Mouse (Mus musculus): ENCODE data around the gene Pak7. TPM values are rescaled to one million over a fixed set of nuclear protein-coding genes. Genes with fewer than 3 reads are reported as not detected.

Gene Pak7
- polyA plus RNA-seq, 1 experiment, result not detected

GRCm38 (mm10) chr2:136231228-136231627, 156.5 kb downstream of the Pak7 start:
- TF ChIP-seq POLR2A (IDR thresholded peaks at IDR 0.05; ENCODE audit: borderline replicate concordance, low read depth, low read length) (no peak), CTCF (IDR thresholded peaks at IDR 0.05; ENCODE audit: low read depth, low read length) (no peak)
- Histone ChIP-seq H3K4me1 (ENCODE audit: control insufficient read depth, insufficient read depth, low read length) (no peaks in the 10 kb centered on the region), H3K27ac (ENCODE audit: insufficient read depth, low read depth, low read length) (no peak overlapping the region), H3K4me3 (ENCODE audit: insufficient read depth, low read length) (no peak overlapping the region)

GRCm38 (mm10) chr2:136204034-136204433, 183.7 kb downstream of the Pak7 start:
- no peaks in the 10 kb centered on the region for H3K4me1 ChIP-seq (ENCODE audit: control insufficient read depth, insufficient read depth, low read length)
- no peak overlapping the region for H3K27ac ChIP-seq (ENCODE audit: insufficient read depth, low read depth, low read length)
- H3K4me3 ChIP-seq (ENCODE audit: insufficient read depth, low read length), result no peak overlapping the region
- TF ChIP-seq CTCF (IDR thresholded peaks at IDR 0.05; ENCODE audit: low read depth, low read length) (no peak), POLR2A (IDR thresholded peaks at IDR 0.05; ENCODE audit: borderline replicate concordance, low read depth, low read length) (no peak)

- H3K27ac ChIP-seq (ENCODE audit: insufficient read depth, low read depth, low read length), result no peak overlapping the region
- no peak for TF ChIP-seq POLR2A (IDR thresholded peaks at IDR 0.05; ENCODE audit: borderline replicate concordance, low read depth, low read length)
- no peak for TF ChIP-seq CTCF (IDR thresholded peaks at IDR 0.05; ENCODE audit: low read depth, low read length)
- H3K4me1 ChIP-seq (ENCODE audit: control insufficient read depth, insufficient read depth, low read length), result no peaks in the 10 kb centered on the region
- no peak overlapping the region for H3K4me3 ChIP-seq (ENCODE audit: insufficient read depth, low read length)
Observed at GRCm38 (mm10) chr2:136175030-136175429, 212.7 kb downstream of the Pak7 start.

GRCm38 (mm10) chr2:136150752-136151151, 237.0 kb downstream of the Pak7 start:
- TF ChIP-seq CTCF (IDR thresholded peaks at IDR 0.05; ENCODE audit: low read depth, low read length) (no peak), POLR2A (IDR thresholded peaks at IDR 0.05; ENCODE audit: borderline replicate concordance, low read depth, low read length) (no peak)
- Histone ChIP-seq H3K4me1 (ENCODE audit: control insufficient read depth, insufficient read depth, low read length) (no peaks in the 10 kb centered on the region), H3K4me3 (ENCODE audit: insufficient read depth, low read length) (no peak overlapping the region), H3K27ac (ENCODE audit: insufficient read depth, low read depth, low read length) (no peak overlapping the region)

- Histone ChIP-seq H3K4me3 (ENCODE audit: insufficient read depth, low read length) (no peak overlapping the region), H3K4me1 (ENCODE audit: control insufficient read depth, insufficient read depth, low read length) (no peaks in the 10 kb centered on the region), H3K27ac (ENCODE audit: insufficient read depth, low read depth, low read length) (no peak overlapping the region)
- no peak for TF ChIP-seq POLR2A (IDR thresholded peaks at IDR 0.05; ENCODE audit: borderline replicate concordance, low read depth, low read length)
- no peak for TF ChIP-seq CTCF (IDR thresholded peaks at IDR 0.05; ENCODE audit: low read depth, low read length)
Observed at GRCm38 (mm10) chr2:136149530-136149929, 238.2 kb downstream of the Pak7 start.

- Histone ChIP-seq H3K27ac (ENCODE audit: insufficient read depth, low read depth, low read length) (no peak overlapping the region), H3K4me3 (ENCODE audit: insufficient read depth, low read length) (no peak overlapping the region), H3K4me1 (ENCODE audit: control insufficient read depth, insufficient read depth, low read length) (no peaks in the 10 kb centered on the region)
- TF ChIP-seq CTCF (IDR thresholded peaks at IDR 0.05; ENCODE audit: low read depth, low read length) (peak; percentile 87), POLR2A (IDR thresholded peaks at IDR 0.05; ENCODE audit: borderline replicate concordance, low read depth, low read length) (no peak)
Observed at GRCm38 (mm10) chr2:136148999-136149398, 238.8 kb downstream of the Pak7 start.

GRCm38 (mm10) chr2:136140807-136141206, 247.0 kb downstream of the Pak7 start:
- no peak overlapping the region for H3K27ac ChIP-seq (ENCODE audit: insufficient read depth, low read depth, low read length)
- no peak for TF ChIP-seq POLR2A (IDR thresholded peaks at IDR 0.05; ENCODE audit: borderline replicate concordance, low read depth, low read length)
- TF ChIP-seq CTCF (IDR thresholded peaks at IDR 0.05; ENCODE audit: low read depth, low read length), result no peak
- H3K4me3 ChIP-seq (ENCODE audit: insufficient read depth, low read length), result no peak overlapping the region
- H3K4me1 ChIP-seq (ENCODE audit: control insufficient read depth, insufficient read depth, low read length), result no peaks in the 10 kb centered on the region

- Histone ChIP-seq H3K4me3 (ENCODE audit: insufficient read depth, low read length) (no peak overlapping the region), H3K4me1 (ENCODE audit: control insufficient read depth, insufficient read depth, low read length) (no peaks in the 10 kb centered on the region), H3K27ac (ENCODE audit: insufficient read depth, low read depth, low read length) (no peak overlapping the region)
- no peak for TF ChIP-seq CTCF (IDR thresholded peaks at IDR 0.05; ENCODE audit: low read depth, low read length)
- TF ChIP-seq POLR2A (IDR thresholded peaks at IDR 0.05; ENCODE audit: borderline replicate concordance, low read depth, low read length), result no peak
Observed at GRCm38 (mm10) chr2:136139159-136140069, 248.4 kb downstream of the Pak7 start.

- H3K4me3 ChIP-seq (ENCODE audit: insufficient read depth, low read length), result no peak overlapping the region
- H3K27ac ChIP-seq (ENCODE audit: insufficient read depth, low read depth, low read length), result no peak overlapping the region
- H3K4me1 ChIP-seq (ENCODE audit: control insufficient read depth, insufficient read depth, low read length), result no peaks in the 10 kb centered on the region
- no peak for TF ChIP-seq POLR2A (IDR thresholded peaks at IDR 0.05; ENCODE audit: borderline replicate concordance, low read depth, low read length)
- TF ChIP-seq CTCF (IDR thresholded peaks at IDR 0.05; ENCODE audit: low read depth, low read length), result no peak
Observed at GRCm38 (mm10) chr2:136138451-136138850, 249.3 kb downstream of the Pak7 start.

- Histone ChIP-seq H3K27ac (ENCODE audit: insufficient read depth, low read depth, low read length) (no peak overlapping the region), H3K4me3 (ENCODE audit: insufficient read depth, low read length) (no peak overlapping the region), H3K4me1 (ENCODE audit: control insufficient read depth, insufficient read depth, low read length) (no peaks in the 10 kb centered on the region)
- TF ChIP-seq POLR2A (IDR thresholded peaks at IDR 0.05; ENCODE audit: borderline replicate concordance, low read depth, low read length), result no peak
- no peak for TF ChIP-seq CTCF (IDR thresholded peaks at IDR 0.05; ENCODE audit: low read depth, low read length)
Observed at GRCm38 (mm10) chr2:136121867-136122266, 265.9 kb downstream of the Pak7 start.

All from bone marrow macrophage, adult 2 months (primary cell).